Mouse (Mus musculus) stomach, postnatal 0 days (tissue): Measurements from ENCODE around the gene Erv3.

Source experiments
- CTCF ChIP-seq: IDR thresholded peaks from 2 replicates; pipeline ENCODE4 v1.5.1; 2016; ENCODE audit warnings: antibody characterized with exemption, low read depth, mild to moderate bottlenecking, moderate library complexity
- EP300 ChIP-seq: optimal IDR thresholded peaks from 2 replicates; pipeline ENCODE3; 2016; ENCODE audit warnings: antibody characterized with exemption

- TF ChIP-seq EP300: no peak
- TF ChIP-seq CTCF: no peak
Measured at GRCm38 (mm10) chr2:131846811-131847210, 12.7 kb downstream of the Erv3 start.
